Mouse (Mus musculus) frontal cortex, adult 2 months (tissue): ENCODE measurements around the gene Rem2. TPM values are rescaled to one million over a fixed set of nuclear protein-coding genes. Genes with fewer than 3 reads are reported as not detected.

Experiments
- DNase-seq, 2 experiments: peaks; one replicate each; pipeline ENCODE4 v3.0.0; 2022; ENCODE audit warnings: low spot score in 1 of 2; ENCODE audit errors: extremely low spot score in 1 of 2
- polyA plus RNA-seq: library from polyadenylated mRNA; depleted of rRNA; stranded (reverse); fragments of >200 nt; gene quantifications from 2 replicates; pipeline ENCODE4 v1.2.3, GENCODE M21; 2012; rRNA removed

Rem2 gene
- 5.3 and 7.3 TPM in 2 replicates for polyA plus RNA-seq

GRCm38 (mm10) chr14:54475941-54476844, at the start of gene Rem2:
Gene Rem2 (plus strand): TSS chr14:54476100.
- peak; percentile 64 to 84 for DNase-seq

GRCm38 (mm10) chr14:54426689-54427398, 49.1 kb upstream of the Rem2 start, which contains the start of gene Mrpl52:
Gene Mrpl52 (plus strand): TSS chr14:54426909.
- DNase-seq: peak; percentile 83 to 94

- DNase-seq: no peak
Observed at GRCm38 (mm10) chr14:54427696-54428095, 48.2 kb upstream of the Rem2 start.

- DNase-seq: no peak
Observed at GRCm38 (mm10) chr14:54428421-54428820, 47.5 kb upstream of the Rem2 start.

- no peak for DNase-seq
Observed at GRCm38 (mm10) chr14:54429332-54430093, 46.4 kb upstream of the Rem2 start.

- DNase-seq: no peak
Observed at GRCm38 (mm10) chr14:54430406-54431145, 45.3 kb upstream of the Rem2 start.

GRCm38 (mm10) chr14:54431334-54432077, 44.4 kb upstream of the Rem2 start, which contains the start of gene Mmp14:
Gene Mmp14 (plus strand): TSS chr14:54431612.
- peak in 1 of 2 experiments; percentile 61 for DNase-seq

- DNase-seq: no peak
Observed at GRCm38 (mm10) chr14:54432078-54432836, 43.6 kb upstream of the Rem2 start.

GRCm38 (mm10) chr14:54432837-54433830, 42.8 kb upstream of the Rem2 start:
- DNase-seq: peak in 1 of 2 experiments; percentile 34

- no peak for DNase-seq
Observed at GRCm38 (mm10) chr14:54433941-54434531, 41.9 kb upstream of the Rem2 start.

- DNase-seq: no peak
Observed at GRCm38 (mm10) chr14:54435194-54435918, 40.5 kb upstream of the Rem2 start.

GRCm38 (mm10) chr14:54439155-54439554, 36.7 kb upstream of the Rem2 start:
- no peak for DNase-seq

- DNase-seq: no peak
Observed at GRCm38 (mm10) chr14:54439610-54440009, 36.3 kb upstream of the Rem2 start.

- no peak for DNase-seq
Observed at GRCm38 (mm10) chr14:54440538-54440937, 35.4 kb upstream of the Rem2 start.

- DNase-seq: no peak
Observed at GRCm38 (mm10) chr14:54441365-54441764, 34.5 kb upstream of the Rem2 start.

- DNase-seq: no peak
Observed at GRCm38 (mm10) chr14:54442548-54442947, 33.4 kb upstream of the Rem2 start.
